Mouse (Mus musculus) bone marrow, adult 2 months (tissue): Measurements from ENCODE around the gene Dnajc1.

Experiments used
- CTCF ChIP-seq: fragments of 200-500 bp; IDR thresholded peaks from 2 replicates; pipeline ENCODE4 v1.5.1; 2011; ENCODE audit warnings: low read length, control low read depth; ENCODE audit not compliant: control insufficient read depth, insufficient read depth
- POLR2A ChIP-seq: fragments of 200-500 bp; IDR thresholded peaks from 2 replicates; pipeline ENCODE4 v1.6.1; 2011; ENCODE audit warnings: low read depth, mild to moderate bottlenecking, control low read depth, low read length, borderline replicate concordance; ENCODE audit not compliant: control insufficient read depth

GRCm38 (mm10) chr2:18364402-18364801 is 28.2 kb downstream of the Dnajc1 start:
- TF ChIP-seq POLR2A (no peak), CTCF (no peak)
